Mouse (Mus musculus): ENCODE results near the gene Cdca7. TPM values are rescaled to one million over a fixed set of nuclear protein-coding genes. Genes with fewer than 3 reads are reported as not detected.

Gene Cdca7
- polyA plus RNA-seq, 1 experiment from 2014 or later: 156 TPM

- H3K4me1 ChIP-seq (replicated peaks; ENCODE audit: control insufficient read depth, insufficient read depth, low read length): no peaks in the 10 kb centered on the region
- ATAC-seq (replicated peaks; ENCODE audit: low FRiP score) (no peak), DNase-seq (ENCODE audit: low spot score) (no peak)
- no peaks in the 10 kb centered on the region for H3K36me3 ChIP-seq (ENCODE audit: control insufficient read depth, insufficient read depth, low read length)
- no peaks in the 10 kb centered on the region for H3K9me3 ChIP-seq (ENCODE audit: control insufficient read depth, low read length)
- WGBS: 81% methylated on average over 16 of the region's 16 CpGs
- no peak overlapping the region for H3K27ac ChIP-seq (ENCODE audit: low read depth, low read length)
- no peak overlapping the region for H3K4me3 ChIP-seq (ENCODE audit: low read depth, low read length)
- no peak overlapping the region for H3K4me2 ChIP-seq
- H3K27me3 ChIP-seq (replicated peaks; ENCODE audit: control insufficient read depth, insufficient read depth, low read length): peaks cover 13% of the 10 kb centered on the region
- H3K9ac ChIP-seq (ENCODE audit: low read depth, low read length): no peak overlapping the region
Observed at GRCm38 (mm10) chr2:72502041-72502813, 26.3 kb downstream of the Cdca7 start.

DNA sequence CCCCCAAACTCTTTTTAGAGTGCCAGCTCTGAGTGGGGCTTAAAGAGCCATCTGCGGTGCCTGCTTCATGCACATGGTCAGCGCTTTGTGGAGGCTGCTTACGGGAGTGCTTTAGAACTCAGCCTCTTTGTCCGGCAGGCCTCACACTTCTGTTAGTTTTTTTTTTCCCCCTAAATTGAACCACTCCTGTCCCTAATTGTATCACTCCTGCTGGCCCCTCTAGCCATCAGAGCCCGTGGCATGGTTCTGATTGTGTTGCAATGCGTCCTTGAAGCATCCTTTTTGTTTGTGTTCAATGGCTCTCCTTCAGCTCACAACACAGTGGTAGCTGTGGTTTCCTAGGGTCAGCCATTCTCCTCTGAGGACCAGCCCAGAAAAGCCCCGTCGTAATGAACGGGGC, 27.7 kb downstream of the Cdca7 start:
- Histone ChIP-seq H3K9me3 (ENCODE audit: control insufficient read depth, low read length) (no peaks in the 10 kb centered on the region), H3K4me3 (ENCODE audit: low read depth, low read length) (no peak overlapping the region), H3K4me2 (no peak overlapping the region), H3K36me3 (ENCODE audit: control insufficient read depth, insufficient read depth, low read length) (no peaks in the 10 kb centered on the region), H3K27me3 (replicated peaks; ENCODE audit: control insufficient read depth, insufficient read depth, low read length) (peaks cover 9% of the 10 kb centered on the region), H3K9ac (ENCODE audit: low read depth, low read length) (no peak overlapping the region), H3K27ac (ENCODE audit: low read depth, low read length) (no peak overlapping the region), H3K4me1 (replicated peaks; ENCODE audit: control insufficient read depth, insufficient read depth, low read length) (no peaks in the 10 kb centered on the region; the same call in 1 of the 2 replicates)
- ATAC-seq (replicated peaks; ENCODE audit: low FRiP score) (no peak), DNase-seq (ENCODE audit: low spot score) (no peak)
- WGBS: 72% methylated on average over 9 of the region's 9 CpGs

DNA sequence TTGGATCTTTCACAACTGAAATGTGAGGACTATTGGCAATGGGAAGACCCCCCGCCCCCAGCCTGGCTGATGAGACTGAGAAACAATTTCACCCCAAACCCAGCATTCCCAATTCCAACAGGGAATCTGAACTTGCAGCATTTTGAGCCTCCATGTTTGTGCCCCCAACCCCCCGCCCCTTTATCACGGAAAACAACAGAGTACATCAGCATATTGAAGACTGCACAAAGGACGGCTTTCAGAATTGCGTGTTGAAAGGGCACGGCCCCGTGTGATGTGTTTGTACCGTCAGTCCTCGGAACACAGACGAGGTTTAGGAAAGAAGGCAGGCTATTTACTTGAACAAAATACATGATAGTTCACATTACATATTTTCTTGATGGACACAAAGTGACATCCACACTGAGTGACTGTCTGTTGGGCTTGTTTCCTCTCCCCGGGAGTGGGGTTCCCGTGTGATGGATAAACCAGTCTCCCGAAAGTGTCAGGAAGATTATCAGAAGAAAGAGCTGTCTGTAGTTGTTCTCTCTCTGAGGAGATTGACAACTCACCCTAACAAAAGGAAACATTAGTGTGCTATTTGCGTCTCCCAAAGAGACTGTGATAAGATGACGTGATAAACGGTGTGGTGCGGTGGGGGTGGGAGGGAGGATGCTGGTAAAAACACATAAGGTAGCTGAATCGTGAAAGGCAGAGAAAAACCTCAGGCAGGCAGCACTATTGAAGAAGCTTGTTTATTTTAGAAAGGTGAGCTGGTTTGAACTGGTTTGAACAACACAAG, 32.1 kb downstream of the Cdca7 start:
- H3K9me3 ChIP-seq (ENCODE audit: control insufficient read depth, low read length): no peaks in the 10 kb centered on the region
- 40% methylated on average over 18 of the region's 18 CpGs for WGBS
- no peak overlapping the region for H3K27ac ChIP-seq (ENCODE audit: low read depth, low read length)
- no peaks in the 10 kb centered on the region for H3K36me3 ChIP-seq (ENCODE audit: control insufficient read depth, insufficient read depth, low read length)
- H3K4me1 ChIP-seq (replicated peaks; ENCODE audit: control insufficient read depth, insufficient read depth, low read length): no peaks in the 10 kb centered on the region; the same call in 1 of the 2 replicates
- ATAC-seq (replicated peaks; ENCODE audit: low FRiP score) (no peak), DNase-seq (ENCODE audit: low spot score) (no peak)
- H3K9ac ChIP-seq (ENCODE audit: low read depth, low read length): no peak overlapping the region
- H3K4me3 ChIP-seq (ENCODE audit: low read depth, low read length): no peak overlapping the region
- H3K4me2 ChIP-seq: no peak overlapping the region
- H3K27me3 ChIP-seq (replicated peaks; ENCODE audit: control insufficient read depth, insufficient read depth, low read length): no peaks in the 10 kb centered on the region

DNA sequence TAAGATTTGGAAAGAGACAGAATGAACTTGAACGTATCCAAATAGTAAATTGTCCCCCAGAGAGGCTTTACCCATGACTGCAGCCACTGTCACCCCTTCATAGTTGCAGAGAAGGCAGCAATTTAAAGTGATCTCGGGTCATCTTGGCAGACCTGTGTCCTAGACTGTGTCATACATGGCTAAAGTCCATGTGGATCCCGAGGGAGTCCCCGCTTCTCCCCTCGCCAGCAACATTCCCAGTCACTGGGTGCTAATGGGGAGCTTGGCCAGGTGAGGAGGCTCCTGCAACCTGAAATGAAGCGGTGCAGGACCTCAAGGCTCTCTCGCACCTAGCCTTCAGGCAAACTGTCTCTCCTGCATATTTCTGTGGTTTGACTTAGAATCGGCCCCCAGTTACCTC, 32.9 kb downstream of the Cdca7 start:
- DNase-seq (ENCODE audit: low spot score): no peak

GRCm38 (mm10) chr2:72515526-72515925, 39.6 kb downstream of the Cdca7 start:
- ATAC-seq (replicated peaks; ENCODE audit: low FRiP score): no peak
- Histone ChIP-seq H3K27me3 (replicated peaks; ENCODE audit: control insufficient read depth, insufficient read depth, low read length) (peaks cover 17% of the 10 kb centered on the region; the same call in 1 of the 2 replicates), H3K4me3 (ENCODE audit: low read depth, low read length) (no peak overlapping the region), H3K4me2 (no peak overlapping the region), H3K4me1 (replicated peaks; ENCODE audit: control insufficient read depth, insufficient read depth, low read length) (no peaks in the 10 kb centered on the region), H3K27ac (ENCODE audit: low read depth, low read length) (no peak overlapping the region), H3K9me3 (ENCODE audit: control insufficient read depth, low read length) (no peaks in the 10 kb centered on the region), H3K36me3 (ENCODE audit: control insufficient read depth, insufficient read depth, low read length) (no peaks in the 10 kb centered on the region), H3K9ac (ENCODE audit: low read depth, low read length) (no peak overlapping the region)
- DNase-seq (ENCODE audit: low spot score): no peak
- WGBS: 55% methylated on average over 7 of the region's 7 CpGs

More for the DNA sequence above, 32.9 kb downstream of the Cdca7 start:
- ATAC-seq (replicated peaks; ENCODE audit: low FRiP score): no peak
- Histone ChIP-seq H3K27me3 (replicated peaks; ENCODE audit: control insufficient read depth, insufficient read depth, low read length) (no peaks in the 10 kb centered on the region), H3K4me1 (replicated peaks; ENCODE audit: control insufficient read depth, insufficient read depth, low read length) (no peaks in the 10 kb centered on the region; the same call in 1 of the 2 replicates), H3K27ac (ENCODE audit: low read depth, low read length) (no peak overlapping the region), H3K9ac (ENCODE audit: low read depth, low read length) (no peak overlapping the region), H3K9me3 (ENCODE audit: control insufficient read depth, low read length) (no peaks in the 10 kb centered on the region), H3K4me3 (ENCODE audit: low read depth, low read length) (no peak overlapping the region), H3K4me2 (no peak overlapping the region), H3K36me3 (ENCODE audit: control insufficient read depth, insufficient read depth, low read length) (no peaks in the 10 kb centered on the region)
- 82% methylated on average over 8 of the region's 8 CpGs for WGBS

GRCm38 (mm10) chr2:72515971-72516719, 40.2 kb downstream of the Cdca7 start:
- ATAC-seq (replicated peaks; ENCODE audit: low FRiP score): no peak
- WGBS: 29% methylated on average over 17 of the region's 17 CpGs
- no peak overlapping the region for H3K27ac ChIP-seq (ENCODE audit: low read depth, low read length)

DNA sequence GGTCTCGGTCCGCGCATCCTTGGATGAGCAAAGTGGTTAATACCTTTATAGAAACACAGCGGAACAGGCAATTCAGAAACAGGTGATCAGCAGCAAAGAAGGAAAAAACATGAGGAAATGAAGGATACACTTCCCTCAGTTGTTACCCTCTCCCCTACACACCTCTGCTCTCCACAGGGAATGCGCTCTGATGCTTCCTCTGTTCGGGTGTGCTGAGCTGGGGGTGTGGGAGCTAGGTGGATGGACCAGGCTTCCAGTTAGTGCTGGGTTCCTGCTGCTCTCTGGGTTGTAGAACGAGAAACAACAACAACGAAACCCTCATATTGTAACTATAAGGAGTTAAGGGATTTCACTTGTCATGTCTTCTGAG, 40.7 kb downstream of the Cdca7 start:
- 27% methylated on average over 8 of the region's 8 CpGs for WGBS
- Histone ChIP-seq H3K36me3 (ENCODE audit: control insufficient read depth, insufficient read depth, low read length) (no peaks in the 10 kb centered on the region), H3K4me3 (ENCODE audit: low read depth, low read length) (no peak overlapping the region), H3K27me3 (replicated peaks; ENCODE audit: control insufficient read depth, insufficient read depth, low read length) (peaks cover 17% of the 10 kb centered on the region; the same call in 1 of the 2 replicates), H3K4me2 (no peak overlapping the region), H3K4me1 (replicated peaks; ENCODE audit: control insufficient read depth, insufficient read depth, low read length) (no peaks in the 10 kb centered on the region), H3K9ac (ENCODE audit: low read depth, low read length) (no peak overlapping the region), H3K27ac (ENCODE audit: low read depth, low read length) (no peak overlapping the region), H3K9me3 (ENCODE audit: control insufficient read depth, low read length) (no peaks in the 10 kb centered on the region)
- ATAC-seq (replicated peaks; ENCODE audit: low FRiP score) (no peak), DNase-seq (ENCODE audit: low spot score) (no peak)

More at GRCm38 (mm10) chr2:72515971-72516719, 40.2 kb downstream of the Cdca7 start:
- Histone ChIP-seq H3K36me3 (ENCODE audit: control insufficient read depth, insufficient read depth, low read length) (no peaks in the 10 kb centered on the region), H3K4me2 (no peak overlapping the region), H3K27me3 (replicated peaks; ENCODE audit: control insufficient read depth, insufficient read depth, low read length) (peaks cover 17% of the 10 kb centered on the region; the same call in 1 of the 2 replicates), H3K9ac (ENCODE audit: low read depth, low read length) (no peak overlapping the region), H3K4me1 (replicated peaks; ENCODE audit: control insufficient read depth, insufficient read depth, low read length) (no peaks in the 10 kb centered on the region), H3K4me3 (ENCODE audit: low read depth, low read length) (no peak overlapping the region), H3K9me3 (ENCODE audit: control insufficient read depth, low read length) (no peaks in the 10 kb centered on the region)
- DNase-seq (ENCODE audit: low spot score): peak; percentile 66

GRCm38 (mm10) chr2:72524022-72524421, 48.1 kb downstream of the Cdca7 start:
- WGBS: 71% methylated on average over 12 of the region's 12 CpGs
- Histone ChIP-seq H3K4me3 (ENCODE audit: low read depth, low read length) (no peak overlapping the region), H3K4me1 (replicated peaks; ENCODE audit: control insufficient read depth, insufficient read depth, low read length) (no peaks in the 10 kb centered on the region), H3K27me3 (replicated peaks; ENCODE audit: control insufficient read depth, insufficient read depth, low read length) (peaks cover 9% of the 10 kb centered on the region; the same call in 1 of the 2 replicates), H3K9me3 (ENCODE audit: control insufficient read depth, low read length) (no peaks in the 10 kb centered on the region), H3K4me2 (no peak overlapping the region), H3K9ac (ENCODE audit: low read depth, low read length) (no peak overlapping the region), H3K27ac (ENCODE audit: low read depth, low read length) (no peak overlapping the region), H3K36me3 (ENCODE audit: control insufficient read depth, insufficient read depth, low read length) (no peaks in the 10 kb centered on the region)
- ATAC-seq (replicated peaks; ENCODE audit: low FRiP score): no peak
- no peak for DNase-seq (ENCODE audit: low spot score)
